Mouse (Mus musculus): ENCODE measurements around the gene Mid1. TPM values are rescaled to one million over a fixed set of nuclear protein-coding genes. Genes with fewer than 3 reads are reported as not detected.
"Not testable (repeated sequence)": the region's sequence is repeated elsewhere in the genome, so short reads cannot be mapped to it uniquely, and the experiment has no call there.

Gene Mid1
- polyA plus RNA-seq, 1 experiment from 2014 or later = 1.7 TPM

DNA sequence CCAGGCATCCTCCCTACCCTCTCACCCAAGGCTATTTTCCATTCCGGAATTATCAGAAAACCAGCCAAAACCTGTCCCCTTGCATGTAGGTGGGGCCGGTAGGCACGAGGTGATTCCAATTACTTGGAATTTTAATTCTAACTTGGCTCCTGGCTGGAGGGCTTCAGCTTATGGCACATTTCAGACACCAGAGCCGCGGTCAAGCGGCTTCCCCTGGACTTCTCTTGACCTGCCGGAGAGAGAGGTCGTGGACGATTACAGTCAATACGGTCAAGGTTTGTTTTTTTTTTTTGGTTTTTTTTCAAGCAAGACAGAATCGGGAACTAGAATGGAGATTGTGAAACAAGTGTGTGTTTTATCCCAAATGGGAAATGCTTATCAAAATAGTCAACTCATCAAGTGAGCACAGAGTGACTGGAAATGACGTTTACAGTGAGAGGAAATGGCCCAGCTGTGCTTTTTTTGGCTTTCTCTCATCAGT is 295.9 kb downstream of the Mid1 start:
- ATAC-seq = peak; percentile 32; the same call in 1 of the 2 replicates
- Histone ChIP-seq H3K4me3 (ENCODE audit: low read depth, low read length) (no peak overlapping the region), H3K36me3 (ENCODE audit: insufficient read depth, low read length) (no peaks in the 10 kb centered on the region), H3K9ac (replicated peaks; ENCODE audit: low read depth) (no peak overlapping the region), H3K9me3 (ENCODE audit: low read length) (peaks cover 7% of the 10 kb centered on the region; the same call in 1 of the 2 replicates), H3K27ac (ENCODE audit: low read length) (no peak overlapping the region), H3K27me3 (replicated peaks; ENCODE audit: insufficient read depth, low read length) (peaks cover 11% of the 10 kb centered on the region; the same call in 1 of the 2 replicates), H3K4me2 (replicated peaks; ENCODE audit: low read depth, low read length) (no peak overlapping the region), H3K4me1 (ENCODE audit: insufficient read depth, low read depth, low read length) (0 out of 2 replicates have a peak, but pooled peaks cover 6% of the 10 kb centered on the region)
- TF ChIP-seq EP300 (IDR thresholded peaks at IDR 0.05) (no peak), CTCF (IDR thresholded peaks at IDR 0.05) (no peak)
- DNase-seq (ENCODE audit: low spot score) = peak; percentile 92
- 40% methylated on average over 12 of the region's 12 CpGs for WGBS

DNA sequence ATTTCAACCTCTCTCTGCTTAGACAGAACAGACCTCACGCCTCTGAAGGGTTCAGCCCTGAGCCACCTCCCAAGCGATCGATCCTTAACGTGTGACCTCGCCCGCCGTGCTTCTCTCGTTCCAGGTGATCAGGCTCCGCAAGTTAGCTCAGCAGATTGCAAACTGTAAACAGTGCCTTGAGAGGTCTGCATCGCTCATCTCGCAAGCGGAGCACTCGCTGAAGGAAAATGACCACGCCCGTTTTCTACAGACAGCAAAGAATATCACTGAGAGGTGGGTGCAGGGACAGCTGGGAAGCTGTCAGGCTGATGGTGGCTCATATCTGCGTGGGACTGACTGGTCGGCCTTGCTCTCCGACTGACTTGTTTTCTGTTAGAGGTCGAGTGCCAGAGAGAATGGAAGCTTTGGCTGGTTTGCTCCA is 296.8 kb downstream of the Mid1 start:
- not testable (repeated sequence) for H3K27ac ChIP-seq (ENCODE audit: low read length); H3K4me1 ChIP-seq (ENCODE audit: insufficient read depth, low read depth, low read length); H3K36me3 ChIP-seq (ENCODE audit: insufficient read depth, low read length); H3K4me3 ChIP-seq (ENCODE audit: low read depth, low read length); H3K9ac ChIP-seq (replicated peaks; ENCODE audit: low read depth)
- DNase-seq (ENCODE audit: low spot score) (peak; percentile 16), ATAC-seq (0 out of 2 replicates have a peak, but pooled peaks have one; percentile 3)
- Histone ChIP-seq H3K27me3 (replicated peaks; ENCODE audit: insufficient read depth, low read length) (peaks cover 11% of the 10 kb centered on the region; the same call in 1 of the 2 replicates), H3K9me3 (ENCODE audit: low read length) (peaks cover 11% of the 10 kb centered on the region; the same call in 1 of the 2 replicates), H3K4me2 (replicated peaks; ENCODE audit: low read depth, low read length) (0 out of 2 replicates have a peak overlapping the region, but pooled peaks have one; percentile 0)
- WGBS = 40% methylated on average over 19 of the region's 19 CpGs

DNA sequence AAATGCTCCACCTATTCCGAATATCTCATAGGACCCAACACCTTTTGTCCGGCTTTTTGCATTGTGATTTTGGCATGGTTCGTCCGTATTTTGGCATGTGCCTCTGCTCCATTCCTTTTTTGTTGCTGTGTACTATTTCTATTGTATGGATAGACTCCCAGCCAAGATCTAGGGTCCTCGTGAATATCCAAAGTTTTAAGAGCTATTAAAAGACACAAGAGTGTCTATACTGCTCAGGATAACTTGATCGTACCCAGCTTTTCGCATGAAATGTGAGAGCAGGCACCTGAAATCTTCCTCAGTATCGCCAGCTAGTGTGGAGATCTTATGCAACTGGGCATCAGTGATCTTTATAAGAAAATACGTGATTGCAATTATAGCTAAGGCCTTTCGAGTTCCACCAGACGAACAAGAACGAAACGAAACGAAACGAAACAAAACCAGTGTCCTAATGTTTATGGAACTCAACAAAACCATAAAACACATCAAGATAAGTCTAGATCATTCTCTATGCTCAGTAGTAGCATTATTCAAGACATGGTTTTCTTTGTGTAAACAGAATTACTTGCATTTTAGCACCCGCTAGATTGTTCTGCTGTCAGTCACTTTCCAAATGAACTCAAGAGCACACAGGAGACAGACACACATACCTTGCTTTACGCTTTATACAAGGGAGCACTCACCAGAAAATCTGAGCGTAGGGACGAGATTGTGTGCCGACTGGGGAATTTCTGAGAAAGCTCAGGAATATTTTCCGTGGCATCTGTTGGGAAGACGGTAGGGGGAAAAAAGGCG is 297.8 kb downstream of the Mid1 start:
- H3K27me3 ChIP-seq (replicated peaks; ENCODE audit: insufficient read depth, low read length) = peaks cover 11% of the 10 kb centered on the region; the same call in 1 of the 2 replicates
- H3K27ac ChIP-seq (ENCODE audit: low read length); H3K36me3 ChIP-seq (ENCODE audit: insufficient read depth, low read length); ATAC-seq; H3K9ac ChIP-seq (replicated peaks; ENCODE audit: low read depth); DNase-seq (ENCODE audit: low spot score); H3K4me1 ChIP-seq (ENCODE audit: insufficient read depth, low read depth, low read length): not testable (repeated sequence)
- H3K9me3 ChIP-seq (ENCODE audit: low read length) = peaks cover 16% of the 10 kb centered on the region
- peak overlapping the region; percentile 1; the same call in 1 of the 2 replicates for H3K4me3 ChIP-seq (ENCODE audit: low read depth, low read length)
- 53% methylated on average over 23 of the region's 23 CpGs for WGBS
- H3K4me2 ChIP-seq (replicated peaks; ENCODE audit: low read depth, low read length) = 0 out of 2 replicates have a peak overlapping the region, but pooled peaks have one; percentile 3

DNA sequence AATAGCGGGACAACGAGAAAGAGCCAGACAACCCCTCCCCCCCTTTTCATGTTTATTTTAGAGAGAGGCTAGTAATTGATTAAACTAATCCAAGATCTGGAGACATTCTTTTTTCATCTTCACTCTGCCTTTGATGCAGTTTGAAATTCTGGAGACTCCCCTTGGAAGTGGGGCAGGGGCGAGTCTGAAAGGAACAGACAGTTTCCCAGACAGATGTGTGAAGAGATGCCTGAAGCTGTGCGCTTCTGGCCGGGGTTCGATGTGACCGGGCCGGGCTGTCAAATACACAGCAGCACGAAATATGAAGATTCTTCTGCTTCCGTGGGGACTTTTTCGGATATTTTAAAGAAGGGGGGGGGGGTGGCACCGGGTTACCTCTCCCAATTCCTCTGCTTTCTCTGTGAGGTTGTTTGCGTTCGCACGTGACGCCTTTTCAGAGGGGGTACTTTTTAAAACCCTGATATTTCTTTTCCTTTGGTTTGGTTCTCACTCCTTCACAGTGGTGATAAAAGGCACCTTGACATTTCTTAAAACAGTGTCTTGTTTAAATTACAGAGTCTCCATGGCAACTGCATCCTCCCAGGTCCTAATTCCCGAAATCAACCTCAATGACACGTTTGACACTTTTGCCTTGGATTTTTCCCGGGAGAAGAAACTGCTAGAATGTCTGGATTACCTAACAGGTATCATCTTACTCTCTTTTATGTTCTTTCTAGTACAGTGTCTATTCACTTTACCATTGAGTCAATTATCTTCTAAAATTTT is 298.6 kb downstream of the Mid1 start:
- Histone ChIP-seq H3K4me3 (ENCODE audit: low read depth, low read length) (0 out of 2 replicates have a peak overlapping the region, but pooled peaks have one; percentile 1), H3K9me3 (ENCODE audit: low read length) (peaks cover 19% of the 10 kb centered on the region), H3K27me3 (replicated peaks; ENCODE audit: insufficient read depth, low read length) (peaks cover 11% of the 10 kb centered on the region; the same call in 1 of the 2 replicates)
- H3K36me3 ChIP-seq (ENCODE audit: insufficient read depth, low read length); H3K27ac ChIP-seq (ENCODE audit: low read length); DNase-seq (ENCODE audit: low spot score); H3K4me2 ChIP-seq (replicated peaks; ENCODE audit: low read depth, low read length); H3K4me1 ChIP-seq (ENCODE audit: insufficient read depth, low read depth, low read length); H3K9ac ChIP-seq (replicated peaks; ENCODE audit: low read depth); ATAC-seq: not testable (repeated sequence)
- 46% methylated on average over 19 of the region's 19 CpGs for WGBS

DNA sequence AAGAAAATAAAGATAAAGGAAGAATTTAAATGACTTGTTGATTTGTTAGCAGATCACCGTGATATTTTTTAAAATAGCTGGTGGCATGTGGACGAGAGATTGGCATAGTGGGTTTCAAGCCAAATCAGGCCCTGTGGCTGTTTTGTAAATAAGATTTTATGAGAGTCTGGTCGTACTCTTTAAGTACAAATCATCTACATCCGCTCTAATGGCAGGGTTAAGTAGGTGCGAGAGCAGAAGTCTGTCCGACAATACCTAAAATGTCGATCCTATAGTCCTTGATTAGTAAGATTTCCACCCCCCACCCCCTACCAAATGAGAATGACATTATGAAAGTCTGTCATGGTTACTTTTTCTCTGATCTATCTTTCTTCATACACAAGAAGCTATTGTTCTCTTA is 299.3 kb downstream of the Mid1 start:
- not testable (repeated sequence) for H3K4me2 ChIP-seq (replicated peaks; ENCODE audit: low read depth, low read length); H3K9ac ChIP-seq (replicated peaks; ENCODE audit: low read depth); H3K36me3 ChIP-seq (ENCODE audit: insufficient read depth, low read length); H3K4me3 ChIP-seq (ENCODE audit: low read depth, low read length); H3K27ac ChIP-seq (ENCODE audit: low read length); DNase-seq (ENCODE audit: low spot score); H3K4me1 ChIP-seq (ENCODE audit: insufficient read depth, low read depth, low read length); ATAC-seq
- WGBS = 56% methylated on average over 7 of the region's 7 CpGs
- Histone ChIP-seq H3K27me3 (replicated peaks; ENCODE audit: insufficient read depth, low read length) (peaks cover 11% of the 10 kb centered on the region; the same call in 1 of the 2 replicates), H3K9me3 (ENCODE audit: low read length) (peaks cover 25% of the 10 kb centered on the region)

DNA sequence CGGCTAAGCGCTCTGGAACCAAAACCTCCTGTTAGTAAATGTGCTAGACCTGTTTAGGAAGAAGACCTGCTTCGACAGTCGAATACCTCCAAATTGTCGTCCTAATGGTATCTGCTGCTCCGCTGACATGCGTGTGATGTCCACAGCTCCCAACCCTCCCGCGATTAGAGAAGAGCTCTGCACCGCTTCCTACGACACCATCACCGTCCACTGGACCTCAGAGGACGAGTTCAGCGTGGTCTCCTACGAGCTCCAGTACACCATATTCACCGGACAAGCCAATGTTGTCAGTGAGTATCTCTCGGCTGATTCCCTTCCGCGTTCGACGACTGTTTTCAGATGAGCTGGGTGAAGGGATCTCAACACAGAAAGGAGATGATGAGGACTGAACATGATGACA is 299.9 kb downstream of the Mid1 start:
- H3K4me3 ChIP-seq (ENCODE audit: low read depth, low read length); H3K27ac ChIP-seq (ENCODE audit: low read length); ATAC-seq; H3K4me2 ChIP-seq (replicated peaks; ENCODE audit: low read depth, low read length); H3K9ac ChIP-seq (replicated peaks; ENCODE audit: low read depth); H3K4me1 ChIP-seq (ENCODE audit: insufficient read depth, low read depth, low read length); H3K36me3 ChIP-seq (ENCODE audit: insufficient read depth, low read length): not testable (repeated sequence)
- peak; percentile 5 for DNase-seq (ENCODE audit: low spot score)
- 63% methylated on average over 21 of the region's 21 CpGs for WGBS
- Histone ChIP-seq H3K27me3 (replicated peaks; ENCODE audit: insufficient read depth, low read length) (peaks cover 11% of the 10 kb centered on the region; the same call in 1 of the 2 replicates), H3K9me3 (ENCODE audit: low read length) (peaks cover 26% of the 10 kb centered on the region)

DNA sequence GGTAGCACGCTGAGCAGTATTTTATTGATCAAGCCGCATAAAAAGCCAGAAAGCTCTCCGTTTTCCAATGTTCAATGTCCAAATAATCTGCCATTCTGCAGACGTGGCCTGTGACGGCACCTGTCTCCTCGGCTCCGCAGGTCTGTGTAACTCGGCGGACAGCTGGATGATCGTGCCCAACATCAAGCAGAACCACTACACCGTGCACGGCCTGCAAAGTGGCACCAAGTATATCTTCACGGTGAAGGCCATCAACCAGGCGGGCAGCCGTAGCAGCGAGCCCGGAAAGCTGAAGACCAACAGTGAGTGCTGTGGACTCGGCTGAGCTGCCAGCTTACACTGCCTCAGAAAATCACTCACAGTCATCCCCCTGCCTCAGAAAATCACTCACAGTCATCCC is 300.8 kb downstream of the Mid1 start:
- H3K4me1 ChIP-seq (ENCODE audit: insufficient read depth, low read depth, low read length); H3K4me2 ChIP-seq (replicated peaks; ENCODE audit: low read depth, low read length); ATAC-seq; H3K9ac ChIP-seq (replicated peaks; ENCODE audit: low read depth); H3K27ac ChIP-seq (ENCODE audit: low read length); H3K4me3 ChIP-seq (ENCODE audit: low read depth, low read length): not testable (repeated sequence)
- peaks cover 33% of the 10 kb centered on the region for H3K9me3 ChIP-seq (ENCODE audit: low read length)
- peaks cover 11% of the 10 kb centered on the region; the same call in 1 of the 2 replicates for H3K27me3 ChIP-seq (replicated peaks; ENCODE audit: insufficient read depth, low read length)
- DNase-seq (ENCODE audit: low spot score) = peak; percentile 12
- peaks cover 11% of the 10 kb centered on the region; the same call in 1 of the 2 replicates for H3K36me3 ChIP-seq (ENCODE audit: insufficient read depth, low read length)
- WGBS = 71% methylated on average over 18 of the region's 18 CpGs

DNA sequence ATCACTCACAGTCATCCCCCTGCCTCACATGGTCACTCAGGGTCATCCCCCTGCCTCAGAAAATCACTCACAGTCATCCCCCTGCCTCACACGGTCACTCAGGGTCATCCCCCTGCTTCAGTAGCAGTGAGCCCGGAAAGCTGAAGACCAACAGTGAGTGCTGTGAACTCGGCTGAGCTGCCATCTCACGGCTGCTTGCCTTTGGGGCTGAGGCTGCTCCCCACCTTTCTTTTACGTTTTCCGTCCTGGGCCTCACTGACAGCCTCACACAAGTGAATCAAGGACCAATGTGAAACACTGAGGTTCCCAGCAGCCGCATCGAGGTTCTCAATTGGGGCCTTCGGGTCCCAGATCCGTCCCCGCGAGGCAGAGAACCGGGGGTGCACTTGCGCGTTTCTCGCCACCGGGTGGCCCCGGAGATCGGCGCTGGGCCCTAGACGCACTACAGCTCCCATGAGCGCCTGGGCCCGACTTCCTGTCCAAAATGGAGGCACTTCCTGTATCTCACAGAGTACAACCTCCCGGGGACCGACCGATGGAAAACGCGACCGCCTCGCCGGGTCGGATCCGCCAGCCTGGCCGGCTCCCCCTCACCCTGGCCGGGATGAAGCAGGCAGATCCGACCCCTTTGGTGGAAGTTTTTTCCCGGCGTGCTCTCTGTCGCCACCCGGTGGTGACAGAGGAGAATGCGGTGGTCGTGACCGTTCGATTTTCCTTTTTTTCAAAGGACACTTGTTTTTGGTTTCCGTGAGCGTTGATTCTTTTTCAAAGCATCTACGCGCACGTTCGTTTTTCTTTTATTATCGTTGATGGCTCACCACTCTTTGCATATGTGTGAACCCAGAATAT is 301.7 kb downstream of the Mid1 start:
- H3K27me3 ChIP-seq (replicated peaks; ENCODE audit: insufficient read depth, low read length); H3K4me1 ChIP-seq (ENCODE audit: insufficient read depth, low read depth, low read length); H3K9ac ChIP-seq (replicated peaks; ENCODE audit: low read depth); H3K27ac ChIP-seq (ENCODE audit: low read length): not testable (repeated sequence)
- Histone ChIP-seq H3K9me3 (ENCODE audit: low read length) (peaks cover 33% of the 10 kb centered on the region), H3K4me2 (replicated peaks; ENCODE audit: low read depth, low read length) (peak overlapping the region; percentile 50), H3K4me3 (ENCODE audit: low read depth, low read length) (peak overlapping the region; percentile 20), H3K36me3 (ENCODE audit: insufficient read depth, low read length) (peaks cover 11% of the 10 kb centered on the region; the same call in 1 of the 2 replicates)
- ATAC-seq (peak; percentile 88), DNase-seq (ENCODE audit: low spot score) (peak; percentile 52)
- WGBS = 34% methylated on average over 51 of the region's 51 CpGs
